Mouse (Mus musculus): Measurements from ENCODE around the gene Osbpl6.

DNA sequence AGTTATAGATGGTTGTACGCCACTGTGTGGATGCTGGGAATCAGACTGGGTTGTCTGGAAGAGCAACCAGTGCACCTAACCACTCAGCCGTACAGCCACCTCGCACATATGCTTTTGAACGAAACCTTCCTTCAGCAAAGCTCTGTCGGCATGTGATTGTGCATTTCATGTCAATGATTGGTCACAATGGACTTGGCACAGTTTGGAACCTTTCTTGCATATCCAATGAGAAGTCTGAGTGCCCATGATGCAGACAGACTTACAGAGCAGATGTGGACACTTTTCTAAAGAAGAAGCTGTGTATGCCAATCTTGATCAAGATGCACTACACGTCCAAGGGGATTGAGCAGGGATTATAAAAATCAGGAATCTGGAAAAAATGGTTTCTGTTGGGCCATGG is 85.1 kb downstream of the Osbpl6 start:
- TF ChIP-seq CTCF (conservative IDR thresholded peaks at IDR 0.05; ENCODE audit: insufficient read depth, insufficient read length, low read depth, low read length) (no peak), POLR2A (IDR thresholded peaks at IDR 0.05; ENCODE audit: low read depth, low read length) (no peak)

Measured in kidney, adult 2 months (tissue).